Mouse (Mus musculus) kidney, adult 2 months (tissue): ENCODE results near the gene Mcur1.

Experiments used
- CTCF ChIP-seq: fragments of 200-500 bp; conservative IDR thresholded peaks from 2 replicates; pipeline ENCODE4 v1.5.1; 2011; ENCODE audit warnings: low read depth, mild to moderate bottlenecking, control low read depth, low read length, moderate library complexity, mixed read lengths; ENCODE audit not compliant: insufficient read depth, insufficient read length
- POLR2A ChIP-seq: fragments of 200-500 bp; IDR thresholded peaks from one replicate; pipeline ENCODE4 v1.6.1; 2011; ENCODE audit warnings: low read depth, low read length, control low read depth

DNA sequence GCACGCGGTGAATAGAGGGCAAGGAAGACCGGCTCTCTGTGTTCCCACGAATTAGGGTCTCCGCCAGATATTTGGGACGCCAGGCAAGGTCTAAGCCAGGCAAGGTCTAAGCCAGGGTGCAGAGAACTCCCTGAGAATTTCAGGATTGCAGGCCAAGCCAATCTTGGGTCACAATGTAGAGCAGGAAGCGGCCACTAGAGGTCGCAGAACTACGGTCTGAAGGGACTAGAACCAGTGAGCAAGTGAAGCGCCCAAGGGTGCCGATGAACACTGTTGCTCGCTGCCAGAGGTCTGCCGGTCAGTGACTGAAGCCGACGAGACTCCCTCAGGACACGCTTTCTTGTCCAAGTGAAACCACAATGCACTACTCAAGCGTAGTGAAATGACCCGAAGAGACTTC lies 19.7 kb upstream of the Mcur1 start:
- TF ChIP-seq CTCF (peak; percentile 81), POLR2A (no peak)
